Comparison of ENCODE assay signal across 8 mouse cellular contexts in the genomic region with DNA sequence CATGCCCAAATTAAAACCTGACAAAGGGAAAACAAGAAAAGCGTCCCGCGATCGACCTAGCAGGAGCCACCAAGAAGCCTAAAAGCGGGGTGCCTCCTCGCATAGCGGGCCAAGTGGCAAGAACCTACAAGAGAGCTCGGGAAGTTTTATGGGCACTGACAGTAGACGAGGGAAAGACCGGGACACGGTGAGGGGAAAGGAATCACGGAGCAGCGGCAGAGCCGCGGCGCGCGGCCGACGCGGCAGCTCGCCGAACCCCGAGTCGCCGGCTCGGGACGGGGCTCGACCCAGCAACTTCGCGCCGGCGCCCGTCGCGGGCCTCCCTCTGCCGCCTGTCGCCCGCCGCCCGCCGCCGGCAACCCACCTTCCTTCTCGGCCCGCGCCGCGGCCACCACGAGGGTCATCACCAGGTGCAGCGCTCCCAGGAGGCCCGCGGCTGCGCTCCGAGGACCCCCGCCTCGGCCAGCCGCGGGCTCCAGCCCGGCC. TPM values are rescaled to one million over a fixed set of nuclear protein-coding genes. Genes with fewer than 3 reads are reported as not detected.
DNase-seq lines count a peak whose midpoint lies in the region; ATAC-seq and TF ChIP-seq lines count a peak whose summit lies in the region.

No protein-coding gene starts in this region.

- no peak for ATAC-seq in forebrain, embryonic 13.5 days
- ATAC-seq in lung, embryonic 15.5 days (ENCODE audit: borderline replicate concordance, extremely low read depth, low FRiP score, low TSS enrichment), result peak; percentile 21
- no peak for ATAC-seq in activated CD4-positive, CD25-positive, alpha-beta regulatory T cell, adult 4 months

- DNase-seq in spleen, adult 12 weeks (ENCODE audit: low spot score), result peak; percentile 33
- no peak for DNase-seq in spleen, postnatal 36 days (ENCODE audit: low spot score in 2 of 2)
- peak; percentile 30 for DNase-seq in hindlimb bud, embryonic 11.5 days (ENCODE audit: extremely low spot score, low read depth, low spot score)
- DNase-seq in spleen, adult 18-20 months, result peak; percentile 32 to 47

- H3K9ac ChIP-seq in forebrain, embryonic 13.5 days, result peak overlapping the region; percentile 99
- peak overlapping the region; percentile 98 for H3K9ac ChIP-seq in lung, embryonic 15.5 days

- WGBS in forebrain, embryonic 13.5 days, result under 1% methylated on average over 40 of the region's 59 CpGs
- under 1% methylated on average over 41 of the region's 59 CpGs for WGBS in lung, embryonic 15.5 days

- no peaks in the 10 kb centered on the region for H3K9me3 ChIP-seq in forebrain, embryonic 13.5 days (replicated peaks)
- no peaks in the 10 kb centered on the region for H3K9me3 ChIP-seq in lung, embryonic 15.5 days

- no peak for TF ChIP-seq CTCF in bone marrow macrophage, adult 2 months (IDR thresholded peaks at IDR 0.05; ENCODE audit: low read depth, low read length)

- H3K27me3 ChIP-seq in forebrain, embryonic 13.5 days, result no peaks in the 10 kb centered on the region
- no peaks in the 10 kb centered on the region for H3K27me3 ChIP-seq in lung, embryonic 15.5 days

- H3K4me1 ChIP-seq in bone marrow macrophage, adult 2 months (ENCODE audit: control insufficient read depth, insufficient read depth, low read length), result peaks cover 14% of the 10 kb centered on the region
- peaks cover 37% of the 10 kb centered on the region for H3K4me1 ChIP-seq in forebrain, embryonic 13.5 days
- H3K4me1 ChIP-seq in lung, embryonic 15.5 days, result peaks cover 26% of the 10 kb centered on the region

- H3K36me3 ChIP-seq in forebrain, embryonic 13.5 days (ENCODE audit: poor library complexity, severe bottlenecking), result no peaks in the 10 kb centered on the region
- no peaks in the 10 kb centered on the region for H3K36me3 ChIP-seq in lung, embryonic 15.5 days

- TF ChIP-seq POLR2A in bone marrow macrophage, adult 2 months (IDR thresholded peaks at IDR 0.05; ENCODE audit: borderline replicate concordance, low read depth, low read length), result no peak

- H3K27ac ChIP-seq in bone marrow macrophage, adult 2 months (ENCODE audit: insufficient read depth, low read depth, low read length), result peak overlapping the region; percentile 87; the same call in 1 of the 2 replicates
- peak overlapping the region; percentile 92 for H3K27ac ChIP-seq in forebrain, embryonic 13.5 days
- H3K27ac ChIP-seq in lung, embryonic 15.5 days, result peak overlapping the region; percentile 88

- peak overlapping the region; percentile 89 for H3K4me3 ChIP-seq in bone marrow macrophage, adult 2 months (ENCODE audit: insufficient read depth, low read length)
- peak overlapping the region; percentile 94 for H3K4me3 ChIP-seq in forebrain, embryonic 13.5 days
- peak overlapping the region; percentile 100 for H3K4me3 ChIP-seq in lung, embryonic 15.5 days

- peak overlapping the region; percentile 86 for H3K4me2 ChIP-seq in forebrain, embryonic 13.5 days
- H3K4me2 ChIP-seq in lung, embryonic 15.5 days, result peak overlapping the region; percentile 78

RNA-seq across cellular contexts. Expression of a gene that starts 4.6 kb away (rescaled TPM):
- polyA plus RNA-seq in bone marrow macrophage, adult 2 months (2012; ENCODE audit: insufficient read depth, insufficient read length, missing spikeins), result 32.0 and 38.3 TPM in 2 replicates
- 12.0 and 12.6 TPM in 2 replicates for polyA plus RNA-seq in forebrain, embryonic 13.5 days (2015; fragmentation: Nextera tagmentation; extraction: Ambion mirVana)
- polyA plus RNA-seq in lung, embryonic 15.5 days (2015; fragmentation: Nextera tagmentation; extraction: Ambion mirVana), result 9.9 and 11.4 TPM in 2 replicates
- 10 to 100 TPM; 10.3 to 11.4 TPM for polyA plus RNA-seq in activated CD4-positive, CD25-positive, alpha-beta regulatory T cell, adult 4 months (2017; shearing (Covaris generic))

Comparison
In these comparisons a context has a peak if more than half of its experiments do, and no peak if none do; other contexts are left out.
1. DNase-seq: peak in spleen, adult 12 weeks (single experiment), hindlimb bud, embryonic 11.5 days (single experiment) and spleen, adult 18-20 months (2 of 2); none in spleen, postnatal 36 days (0 of 2).
2. Peak in every context shown above with its lines, with median percentiles within 50 percentile points of each other: H3K27ac ChIP-seq and H3K4me3 ChIP-seq.